Mouse (Mus musculus) midbrain, postnatal 0 days (tissue): ENCODE measurements around the gene Ppp2r3d. TPM values are rescaled to one million over a fixed set of nuclear protein-coding genes. Genes with fewer than 3 reads are reported as not detected.

Source experiments
- ATAC-seq: fragments of 200-750 bp; cut with Nextera tagmentation; 2 replicates; pipeline ENCODE4 v1.8.0; 2017; ENCODE audit warnings: moderate number of reproducible peaks, mild to moderate bottlenecking, moderate TSS enrichment, moderate library complexity; ENCODE audit not compliant: low FRiP score
- DNase-seq: peaks from one replicate; pipeline ENCODE4 v3.0.0-alpha.2; 2015; ENCODE audit warnings: low spot score
- H3K27ac ChIP-seq: fragments of 300-500 bp; sonication (generic); 2 replicates; pipeline ENCODE4 v1.5.1; 2014; ENCODE audit warnings: low read depth, mild to moderate bottlenecking, low read length, mixed read lengths
- H3K27me3 ChIP-seq: fragments of 300-500 bp; sonication (generic); 2 replicates; pipeline ENCODE4 v1.6.1; 2014; ENCODE audit warnings: low read length, control low read depth, mixed read lengths; ENCODE audit not compliant: insufficient read depth
- H3K36me3 ChIP-seq: fragments of 300-500 bp; sonication (generic); 2 replicates; pipeline ENCODE4 v1.6.1; 2014; ENCODE audit warnings: low read length, control low read depth, mixed read lengths; ENCODE audit not compliant: insufficient read depth
- H3K4me1 ChIP-seq: fragments of 300-500 bp; sonication (generic); 2 replicates; pipeline ENCODE4 v1.6.1; 2014; ENCODE audit warnings: mild to moderate bottlenecking, control low read depth, antibody characterized with exemption, low read length, mixed read lengths; ENCODE audit not compliant: insufficient read depth
- H3K4me2 ChIP-seq: fragments of 300-500 bp; sonication (generic); 2 replicates; pipeline ENCODE4 v1.6.1; 2014; ENCODE audit warnings: low read depth, mild to moderate bottlenecking, low read length, mixed read lengths; ENCODE audit not compliant: poor library complexity, severe bottlenecking
- H3K4me3 ChIP-seq: fragments of 300-500 bp; sonication (generic); 2 replicates; pipeline ENCODE4 v1.5.1; 2014; ENCODE audit warnings: low read depth, mild to moderate bottlenecking, low read length, moderate library complexity
- H3K9ac ChIP-seq: fragments of 300-500 bp; sonication (generic); replicated peaks from 2 replicates; pipeline ENCODE4 v1.6.1; 2014; ENCODE audit warnings: mild to moderate bottlenecking, low read length, moderate library complexity, mixed read lengths; ENCODE audit not compliant: poor library complexity, severe bottlenecking
- H3K9me3 ChIP-seq: fragments of 300-500 bp; sonication (generic); 2 replicates; pipeline ENCODE4 v1.6.1; 2016; ENCODE audit warnings: low read length, control low read depth
- CTCF ChIP-seq: IDR thresholded peaks from 2 replicates; pipeline ENCODE4 v1.5.1; 2016; ENCODE audit warnings: antibody characterized with exemption, mild to moderate bottlenecking
- WGBS: fragments of 180-500 bp; shearing (Covaris S2); extraction: QIAGEN DNeasy Blood & Tissue Kit; methylation state at CpG from one replicate; pipeline ENCODE4 v1.1.7; 2014; 5-methylcytosine and 5-hydroxymethylcytosine counted together
- polyA plus RNA-seq: library from polyadenylated mRNA; unstranded; fragments of >200 nt; fragmentation: Nextera tagmentation; extraction: Ambion mirVana; gene quantifications from 2 replicates; pipeline ENCODE4 v1.2.1, GENCODE M21; 2015
- total RNA-seq: library from RNA; depleted of rRNA; stranded (reverse); fragments of >200 nt; gene quantifications from 2 replicates; pipeline ENCODE4 v1.2.3, GENCODE M21; 2014; rRNA removed

Gene Ppp2r3d
- total and polyA plus RNA-seq, 2 experiments from 2014 or later = 114 to 151 TPM

DNA sequence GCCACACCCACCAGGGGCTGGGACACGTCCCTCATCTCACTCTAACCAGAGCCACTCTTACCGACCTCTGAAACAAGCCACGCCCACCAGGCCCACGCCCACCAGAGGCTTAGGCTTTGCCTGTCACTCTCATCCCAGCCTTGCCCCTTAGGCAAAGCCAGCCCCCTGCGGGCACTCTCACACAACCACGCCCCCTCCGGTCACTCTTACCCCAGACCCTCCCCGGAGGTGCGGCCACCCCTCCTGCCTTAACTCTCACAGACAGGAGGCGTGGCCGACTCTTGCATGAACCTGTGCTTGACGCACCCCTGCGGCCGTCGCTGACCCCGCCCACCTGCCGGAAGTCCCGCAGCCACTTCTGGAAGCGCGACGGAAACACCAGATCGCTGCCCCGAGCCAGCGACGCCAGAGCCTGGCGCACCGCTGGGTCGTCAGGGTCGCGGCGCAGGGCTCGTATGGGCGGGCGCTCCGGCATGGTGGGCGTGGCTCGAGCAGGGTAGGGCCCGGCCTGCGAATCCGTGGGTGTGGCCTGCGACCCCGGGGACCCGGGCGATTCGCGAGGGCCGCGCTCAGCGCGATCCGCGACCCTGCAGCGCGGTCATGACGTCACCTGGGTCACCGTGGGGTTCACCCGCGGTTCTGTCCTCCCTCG, 53.7 kb downstream of the Ppp2r3d start:
- WGBS = 1% methylated on average over 58 of the region's 59 CpGs
- H3K36me3 ChIP-seq = no peaks in the 10 kb centered on the region
- peak; percentile 59 for TF ChIP-seq CTCF

DNA sequence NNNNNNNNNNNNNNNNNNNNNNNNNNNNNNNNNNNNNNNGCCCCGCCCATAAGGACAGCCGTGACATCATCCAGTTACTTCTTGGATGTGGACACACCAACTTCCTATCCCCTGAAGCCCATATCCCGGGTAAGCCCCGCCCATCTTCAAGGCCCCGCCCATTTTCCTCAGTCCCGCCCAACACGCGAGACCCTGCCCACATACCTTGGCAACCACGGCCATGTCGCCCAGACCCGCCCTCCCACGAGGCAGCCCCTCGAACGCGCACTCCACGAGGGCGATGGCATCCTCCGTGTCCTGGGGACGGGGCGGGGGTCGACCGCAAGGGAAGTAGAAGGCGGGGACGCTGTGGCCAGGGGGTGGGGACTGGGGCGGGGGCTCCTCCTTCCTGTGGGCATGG, 54.3 kb downstream of the Ppp2r3d start:
- H3K4me3 ChIP-seq = peak overlapping the region; percentile 70
- H3K27me3 ChIP-seq = no peaks in the 10 kb centered on the region
- H3K9ac ChIP-seq = peak overlapping the region; percentile 73
- H3K4me1 ChIP-seq = no peaks in the 10 kb centered on the region
- H3K27ac ChIP-seq = peak overlapping the region; percentile 95
- ATAC-seq (no peak), DNase-seq (no peak)
- no peak for TF ChIP-seq CTCF
- no peaks in the 10 kb centered on the region for H3K9me3 ChIP-seq
- H3K4me2 ChIP-seq = peak overlapping the region; percentile 66
- H3K36me3 ChIP-seq = no peaks in the 10 kb centered on the region
- 2% methylated on average over 22 of the region's 25 CpGs for WGBS

More for the DNA sequence above, 53.7 kb downstream of the Ppp2r3d start:
- peak overlapping the region; percentile 95 for H3K27ac ChIP-seq
- ATAC-seq (peak; percentile 65), DNase-seq (peak; percentile 97)
- no peaks in the 10 kb centered on the region for H3K4me1 ChIP-seq
- H3K9me3 ChIP-seq = no peaks in the 10 kb centered on the region
- H3K9ac ChIP-seq = peak overlapping the region; percentile 73
- no peaks in the 10 kb centered on the region for H3K27me3 ChIP-seq
- H3K4me2 ChIP-seq = peak overlapping the region; percentile 66
- peak overlapping the region; percentile 70 for H3K4me3 ChIP-seq

DNA sequence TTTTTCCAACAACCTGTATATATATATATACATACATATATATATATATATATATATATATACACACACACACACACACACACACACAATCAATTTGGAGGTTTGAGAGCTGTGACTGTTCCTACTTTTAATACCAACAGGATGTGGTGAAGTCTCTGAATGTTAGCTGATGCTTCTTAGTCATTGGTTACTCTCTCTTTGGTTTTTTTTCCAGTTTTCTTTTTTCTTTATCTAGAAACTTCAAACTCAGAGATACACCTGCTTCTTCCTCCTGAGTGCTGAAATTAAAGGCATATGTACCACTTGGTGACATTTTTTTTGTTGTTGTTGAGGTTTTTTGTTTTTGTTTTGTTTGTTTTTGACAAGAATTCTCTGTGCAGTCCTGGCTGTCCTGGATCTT, 63.8 kb downstream of the Ppp2r3d start:
- ATAC-seq (no peak), DNase-seq (no peak)
- Histone ChIP-seq H3K9me3 (no peaks in the 10 kb centered on the region), H3K9ac (no peak overlapping the region), H3K4me2 (no peak overlapping the region), H3K4me3 (no peak overlapping the region), H3K4me1 (no peaks in the 10 kb centered on the region), H3K27me3 (no peaks in the 10 kb centered on the region), H3K27ac (no peak overlapping the region), H3K36me3 (no peaks in the 10 kb centered on the region)
- TF ChIP-seq CTCF = no peak

- no peak overlapping the region for H3K4me3 ChIP-seq
- no peak overlapping the region for H3K9ac ChIP-seq
- no peak for TF ChIP-seq CTCF
- H3K4me1 ChIP-seq = no peaks in the 10 kb centered on the region
- ATAC-seq (no peak), DNase-seq (no peak)
- 69% methylated on average over 1 of the region's 1 CpGs for WGBS
- H3K27me3 ChIP-seq = no peaks in the 10 kb centered on the region
- no peak overlapping the region for H3K4me2 ChIP-seq
- no peaks in the 10 kb centered on the region for H3K36me3 ChIP-seq
- H3K9me3 ChIP-seq = no peaks in the 10 kb centered on the region
- no peak overlapping the region for H3K27ac ChIP-seq
Measured at GRCm38 (mm10) chr9:124411553-124411952, 65.1 kb downstream of the Ppp2r3d start.

DNA sequence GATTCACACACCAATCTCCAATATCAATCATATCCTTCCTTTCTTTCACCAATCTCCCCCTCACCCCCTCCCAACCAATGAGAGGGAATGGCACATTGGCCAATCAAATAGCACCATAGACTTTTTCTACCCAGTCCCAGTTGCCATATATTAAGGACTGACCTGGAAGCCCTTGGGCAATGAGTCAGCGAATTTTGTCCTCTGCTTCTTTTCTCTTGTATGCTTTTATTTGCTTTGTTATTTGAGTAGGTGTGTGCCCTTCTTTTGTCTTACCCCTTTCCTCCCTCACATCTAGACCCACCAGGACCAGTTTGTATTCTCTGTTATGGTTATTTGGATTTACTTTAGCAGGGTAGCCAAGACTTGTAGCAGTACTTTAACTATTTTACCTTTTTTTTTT, 68.1 kb downstream of the Ppp2r3d start:
- ATAC-seq = no peak
- H3K4me1 ChIP-seq = no peaks in the 10 kb centered on the region
- H3K9me3 ChIP-seq = no peaks in the 10 kb centered on the region
- no peak overlapping the region for H3K27ac ChIP-seq
- H3K36me3 ChIP-seq = no peaks in the 10 kb centered on the region
- H3K9ac ChIP-seq = no peak overlapping the region
- no peak for DNase-seq
- H3K4me2 ChIP-seq = no peak overlapping the region
- H3K4me3 ChIP-seq = no peak overlapping the region
- WGBS = 59% methylated on average over 1 of the region's 1 CpGs
- H3K27me3 ChIP-seq = no peaks in the 10 kb centered on the region
- no peak for TF ChIP-seq CTCF

Other genes starting within 250 kb of the Ppp2r3d start
- gene 2010315B03Rik, start 164.2 kb downstream of the Ppp2r3d start, total RNA-seq = 9.7 and 17.3 TPM in 2 replicates
- 13.1 and 13.6 TPM in 2 replicates for gene 2010315B03Rik, start 164.2 kb downstream of the Ppp2r3d start, polyA plus RNA-seq
- gene Gm21836, start 16.9 kb upstream of the Ppp2r3d start, total RNA-seq = not detected in 2 replicates
- gene Gm21836, start 16.9 kb upstream of the Ppp2r3d start, polyA plus RNA-seq = not detected in 2 replicates